ENCODE assay signal across 8 mouse cellular contexts in genomic region chr17:12782861-12783847, GRCm38 (mm10). TPM values are rescaled to one million over a fixed set of nuclear protein-coding genes. Genes with fewer than 3 reads are reported as not detected.
DNase-seq lines count a peak whose midpoint lies in the region; ATAC-seq and TF ChIP-seq lines count a peak whose summit lies in the region.

No protein-coding gene starts in this region.

- no peak overlapping the region; the same call in 1 of the 2 replicates for H3K27ac ChIP-seq in spleen, adult 2 months (ENCODE audit: insufficient read depth, low read length)
- peak overlapping the region; percentile 73 for H3K27ac ChIP-seq in embryonic facial prominence, embryonic 13.5 days
- no peak overlapping the region for H3K27ac ChIP-seq in liver, embryonic 14.5 days
- H3K27ac ChIP-seq in midbrain, postnatal 0 days (ENCODE audit: low read depth, low read length), result no peak overlapping the region

- H3K4me3 ChIP-seq in spleen, adult 2 months (ENCODE audit: extremely low read depth, insufficient read depth, insufficient read length), result no peak overlapping the region
- no peak overlapping the region for H3K4me3 ChIP-seq in embryonic facial prominence, embryonic 13.5 days
- no peak overlapping the region for H3K4me3 ChIP-seq in liver, embryonic 14.5 days (ENCODE audit: insufficient read depth in 1 of 2, low read depth in 2 of 2, low read length in 2 of 2)
- no peak overlapping the region for H3K4me3 ChIP-seq in midbrain, postnatal 0 days (ENCODE audit: low read depth, low read length)

- H3K36me3 ChIP-seq in spleen, adult 2 months (ENCODE audit: control insufficient read depth, insufficient read depth, low read length), result no peaks in the 10 kb centered on the region
- H3K36me3 ChIP-seq in embryonic facial prominence, embryonic 13.5 days, result peaks cover 16% of the 10 kb centered on the region
- no peaks in the 10 kb centered on the region for H3K36me3 ChIP-seq in liver, embryonic 14.5 days (replicated peaks; ENCODE audit: control insufficient read depth, insufficient read depth, low read depth)
- no peaks in the 10 kb centered on the region for H3K36me3 ChIP-seq in midbrain, postnatal 0 days (ENCODE audit: insufficient read depth, low read length)

- TF ChIP-seq EP300 in liver, embryonic 14.5 days (IDR thresholded peaks at IDR 0.05; ENCODE audit: low read depth), result no peak

- H3K4me1 ChIP-seq in spleen, adult 2 months (ENCODE audit: control insufficient read depth, insufficient read depth, insufficient read length), result peaks cover 15% of the 10 kb centered on the region
- peaks cover 54% of the 10 kb centered on the region for H3K4me1 ChIP-seq in embryonic facial prominence, embryonic 13.5 days
- H3K4me1 ChIP-seq in liver, embryonic 14.5 days (replicated peaks; ENCODE audit: control insufficient read depth in 2 of 2, insufficient read depth in 2 of 2, low read length in 1 of 2), result peaks cover 26 to 39% of the 10 kb centered on the region in 2 experiments
- H3K4me1 ChIP-seq in midbrain, postnatal 0 days (ENCODE audit: insufficient read depth, low read length), result no peaks in the 10 kb centered on the region

- peak overlapping the region; percentile 25; the same call in 1 of the 2 replicates for H3K4me2 ChIP-seq in embryonic facial prominence, embryonic 13.5 days
- peak overlapping the region; percentile 22 for H3K4me2 ChIP-seq in liver, embryonic 14.5 days (ENCODE audit: low read depth)
- H3K4me2 ChIP-seq in midbrain, postnatal 0 days (ENCODE audit: low read depth, low read length, poor library complexity, severe bottlenecking), result no peak overlapping the region

- peaks cover 4% of the 10 kb centered on the region; the same call in 1 of the 2 replicates for H3K9me3 ChIP-seq in embryonic facial prominence, embryonic 13.5 days
- H3K9me3 ChIP-seq in liver, embryonic 14.5 days (ENCODE audit: control insufficient read depth, low read length), result no peaks in the 10 kb centered on the region
- no peaks in the 10 kb centered on the region for H3K9me3 ChIP-seq in midbrain, postnatal 0 days (ENCODE audit: low read length)

- H3K27me3 ChIP-seq in spleen, adult 2 months (ENCODE audit: control insufficient read depth, insufficient read depth, low read length), result no peaks in the 10 kb centered on the region
- no peaks in the 10 kb centered on the region for H3K27me3 ChIP-seq in embryonic facial prominence, embryonic 13.5 days
- H3K27me3 ChIP-seq in liver, embryonic 14.5 days (ENCODE audit: control insufficient read depth, insufficient read depth, low read length), result no peaks in the 10 kb centered on the region
- H3K27me3 ChIP-seq in midbrain, postnatal 0 days (ENCODE audit: insufficient read depth, low read length), result no peaks in the 10 kb centered on the region

- H3K9ac ChIP-seq in embryonic facial prominence, embryonic 13.5 days, result no peak overlapping the region
- no peak overlapping the region for H3K9ac ChIP-seq in liver, embryonic 14.5 days (replicated peaks)
- H3K9ac ChIP-seq in midbrain, postnatal 0 days (replicated peaks; ENCODE audit: low read length, poor library complexity, severe bottlenecking), result no peak overlapping the region

- no peak for TF ChIP-seq POLR2A in spleen, adult 2 months (IDR thresholded peaks at IDR 0.05; ENCODE audit: low read depth, low read length)

- WGBS in spleen, adult 2 months, result 18% methylated on average over 11 of the region's 11 CpGs
- 44% methylated on average over 11 of the region's 11 CpGs for WGBS in embryonic facial prominence, embryonic 13.5 days
- 26% methylated on average over 11 of the region's 11 CpGs for WGBS in liver, embryonic 14.5 days (ENCODE audit: insufficient replicate concordance)
- 75% methylated on average over 11 of the region's 11 CpGs for WGBS in midbrain, postnatal 0 days

- no peak for TF ChIP-seq CTCF in spleen, adult 2 months (IDR thresholded peaks at IDR 0.05; ENCODE audit: extremely low read depth, insufficient read depth, insufficient read length, insufficient replicate concordance)
- TF ChIP-seq CTCF in liver, embryonic 14.5 days (IDR thresholded peaks at IDR 0.05; ENCODE audit: low read depth), result no peak
- TF ChIP-seq CTCF in midbrain, postnatal 0 days (IDR thresholded peaks at IDR 0.05), result no peak

- ATAC-seq in embryonic facial prominence, embryonic 13.5 days (ENCODE audit: insufficient number of reproducible peaks, insufficient read depth, low FRiP score, low TSS enrichment, low read depth), result no peak
- ATAC-seq in liver, embryonic 14.5 days (ENCODE audit: insufficient read depth), result no peak
- no peak for ATAC-seq in midbrain, postnatal 0 days (ENCODE audit: low FRiP score)

- DNase-seq in spleen, adult 2 months (ENCODE audit: low read depth in 1 of 2, low spot score in 2 of 2), result peak; percentile 47 to 70
- DNase-seq in spleen, adult 12 weeks (ENCODE audit: low spot score), result no peak
- no peak for DNase-seq in liver, embryonic 14.5 days (ENCODE audit: low read depth in 3 of 3, low spot score in 3 of 3)
- DNase-seq in thymus, postnatal 36 days, result peak; percentile 25 to 26
- DNase-seq in left cerebral cortex, adult 11 months (ENCODE audit: low spot score), result no peak
- no peak for DNase-seq in cerebellum, postnatal 10 days
- no peak for DNase-seq in midbrain, postnatal 0 days (ENCODE audit: low spot score)

RNA-seq across cellular contexts. Expression of gene Igf2r, which starts 13.7 kb away (rescaled TPM):
- 7.2 and 9.7 TPM in 2 replicates for polyA plus RNA-seq in spleen, adult 2 months (2012; rRNA removed)
- 27.9 and 35.4 TPM in 2 replicates for polyA plus RNA-seq in embryonic facial prominence, embryonic 13.5 days (2015; fragmentation: Nextera tagmentation; extraction: Ambion mirVana)
- 9.5 and 12.6 TPM in 2 replicates for polyA plus RNA-seq in liver, embryonic 14.5 days (2012; rRNA removed)
- polyA plus RNA-seq in liver, embryonic 14.5 days (2014; fragmentation: Nextera tagmentation; extraction: Ambion mirVana), result 12.8 and 14.8 TPM in 2 replicates
- 31.7 and 44.2 TPM in 2 replicates for total RNA-seq in midbrain, postnatal 0 days (2014; rRNA removed)
- polyA plus RNA-seq in midbrain, postnatal 0 days (2015; fragmentation: Nextera tagmentation; extraction: Ambion mirVana), result 5.0 and 5.4 TPM in 2 replicates

Comparison
In these comparisons a context has a peak if more than half of its experiments do, and no peak if none do; other contexts are left out.
1. DNase-seq: peak in spleen, adult 2 months (2 of 2) and thymus, postnatal 36 days (2 of 2); none in spleen, adult 12 weeks (single experiment), liver, embryonic 14.5 days (0 of 3), left cerebral cortex, adult 11 months (single experiment), cerebellum, postnatal 10 days (0 of 2) and midbrain, postnatal 0 days (single experiment).